Mouse (Mus musculus): ENCODE measurements around the gene Gm20388.
A peak's percentile ranks its signal among the peaks of the same experiment; 100 is the strongest.

Gene Gm20388

GRCm38 (mm10) chr8:120174606-120175005 is 264.0 kb downstream of the Gm20388 start:
- DNase-seq, result no peak

DNA sequence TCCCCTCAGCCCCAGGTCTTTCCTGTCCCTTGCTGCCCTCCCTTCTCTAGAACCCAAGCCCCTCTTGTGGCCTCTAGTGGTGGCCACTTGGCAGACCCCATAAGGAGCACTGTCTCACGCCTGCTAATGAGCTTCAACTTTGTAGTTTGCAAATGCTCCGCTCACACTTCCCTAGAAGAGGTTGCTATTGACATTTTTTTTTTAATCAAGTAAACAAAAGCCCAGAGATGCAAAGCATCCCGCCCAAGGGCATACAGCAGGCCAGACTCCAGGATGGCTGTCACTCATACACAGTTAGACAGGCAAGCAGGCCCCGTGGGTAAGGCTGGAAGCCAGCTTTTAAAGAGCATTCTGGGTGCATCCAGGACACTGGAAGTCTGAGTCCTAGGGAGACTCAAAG is 266.0 kb downstream of the Gm20388 start:
- no peak for DNase-seq

GRCm38 (mm10) chr8:120177318-120178123 is 266.9 kb downstream of the Gm20388 start, which contains the start of gene Fam92b:
Gene Fam92b (minus strand): TSS chr8:120177466.
- DNase-seq, result peak; percentile 83

DNA sequence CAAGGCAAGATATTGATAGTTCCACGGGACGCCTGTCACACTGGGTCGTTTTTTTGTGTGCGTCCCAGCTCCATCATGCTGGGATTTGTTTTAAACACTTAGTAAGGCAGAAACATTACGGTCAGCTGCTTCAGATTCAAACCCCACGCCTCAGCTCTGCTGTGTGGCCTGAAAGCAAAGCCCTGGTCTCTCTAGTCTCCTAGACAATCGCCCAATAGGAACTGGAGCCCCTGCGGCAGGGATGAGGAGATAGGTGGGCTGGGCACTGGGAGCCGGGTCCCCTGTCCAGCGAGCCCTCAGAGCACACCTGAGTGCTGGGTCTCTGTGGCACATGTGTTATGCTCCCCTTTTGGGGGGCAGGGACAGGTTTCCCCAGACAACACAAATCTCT is 267.5 kb downstream of the Gm20388 start:
- no peak for DNase-seq

- peak; percentile 94 for DNase-seq
These were observed 268.4 kb downstream of the Gm20388 start for GRCm38 (mm10) chr8:120179027-120179431.

- DNase-seq, result no peak
These were observed 269.9 kb downstream of the Gm20388 start for GRCm38 (mm10) chr8:120180445-120180970.

DNA sequence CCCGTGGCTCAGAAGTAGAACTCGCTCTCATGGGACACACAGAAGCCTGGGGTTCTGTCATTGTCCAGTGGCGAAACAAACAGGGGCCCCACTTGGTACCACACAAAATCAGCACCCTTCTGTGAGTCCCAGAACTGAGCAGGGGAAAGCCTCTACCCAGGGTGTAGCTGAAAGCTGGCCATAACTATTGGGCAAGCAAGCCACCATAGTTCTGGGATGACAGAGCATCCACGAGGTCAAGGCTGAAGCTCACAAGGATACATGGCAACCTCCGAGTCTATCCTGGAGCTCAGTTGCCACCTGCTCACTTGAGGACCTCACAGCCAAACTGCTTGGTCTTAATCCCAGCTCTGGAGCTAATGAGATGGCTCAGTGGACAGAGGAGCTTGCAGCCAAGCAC is 270.6 kb downstream of the Gm20388 start:
- no peak for DNase-seq

GRCm38 (mm10) chr8:120181861-120182414 is 271.3 kb downstream of the Gm20388 start:
- DNase-seq, result no peak

DNA sequence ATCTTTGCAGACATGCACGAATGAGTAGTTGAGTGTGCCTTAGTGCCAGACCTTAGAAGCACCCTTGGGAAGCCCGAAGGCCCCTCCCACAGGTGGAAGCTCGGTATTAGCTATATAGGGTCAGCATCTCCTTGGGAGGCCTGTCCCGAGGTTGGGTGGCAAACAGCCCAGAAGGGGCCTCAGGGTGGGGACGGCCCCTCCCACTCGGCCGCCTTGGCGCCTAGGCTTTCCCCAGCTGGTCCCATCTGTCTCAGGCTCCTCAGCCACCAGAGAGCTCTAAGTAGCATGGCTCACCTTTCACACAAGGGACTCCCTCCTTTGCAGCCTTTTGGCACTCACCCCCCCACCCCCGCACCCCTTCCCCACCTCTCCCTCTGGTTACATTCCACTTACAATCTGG is 273.7 kb downstream of the Gm20388 start:
- peak; percentile 73 for DNase-seq

DNA sequence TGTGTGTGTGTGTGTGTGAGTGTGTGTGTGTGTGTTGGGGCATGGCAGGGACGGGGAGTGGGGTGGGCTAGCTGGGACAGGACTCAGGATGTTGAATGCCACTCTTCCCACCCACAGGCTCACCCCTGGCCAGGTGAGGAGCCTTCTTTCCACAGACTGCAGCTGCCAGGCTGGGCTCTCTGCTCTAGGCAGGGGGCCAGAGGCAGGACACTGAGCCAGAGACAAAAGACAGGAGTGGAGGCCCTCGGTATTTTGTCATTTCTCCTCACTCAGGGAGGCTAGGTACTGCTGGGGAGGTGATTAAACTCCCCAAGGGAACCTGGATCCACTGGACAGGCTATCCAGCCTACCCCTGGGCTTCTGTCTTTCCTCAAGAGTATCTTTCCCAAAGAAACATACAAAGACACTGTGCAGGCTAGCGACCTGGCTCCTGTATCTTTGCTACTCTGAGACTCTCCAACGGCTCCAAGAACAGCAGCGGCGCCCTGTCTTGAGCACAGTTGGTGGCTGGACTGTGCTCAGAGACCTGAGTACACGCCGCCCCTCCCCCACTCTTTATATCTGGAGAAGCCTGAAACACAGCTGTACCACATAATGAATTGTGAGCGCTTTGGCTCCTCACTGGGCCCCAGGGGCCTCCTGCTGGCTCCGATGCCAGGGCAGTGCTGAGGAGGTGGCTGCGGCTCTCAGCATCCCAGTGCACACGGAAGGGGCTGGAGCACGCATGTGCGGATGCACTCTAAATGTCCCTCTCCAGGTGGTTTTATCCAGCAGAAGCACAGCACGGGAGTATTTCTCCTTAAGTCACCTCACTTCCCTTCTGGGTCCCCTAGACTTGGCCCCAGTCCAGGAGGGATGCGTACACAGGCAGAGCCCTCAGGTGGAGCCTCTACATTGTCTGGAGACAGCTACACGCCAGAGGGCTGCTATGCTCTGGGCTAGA is 274.5 kb downstream of the Gm20388 start:
- peak; percentile 76 for DNase-seq

- peak; percentile 58 for DNase-seq
These were observed 275.8 kb downstream of the Gm20388 start for GRCm38 (mm10) chr8:120186454-120186853.

DNA sequence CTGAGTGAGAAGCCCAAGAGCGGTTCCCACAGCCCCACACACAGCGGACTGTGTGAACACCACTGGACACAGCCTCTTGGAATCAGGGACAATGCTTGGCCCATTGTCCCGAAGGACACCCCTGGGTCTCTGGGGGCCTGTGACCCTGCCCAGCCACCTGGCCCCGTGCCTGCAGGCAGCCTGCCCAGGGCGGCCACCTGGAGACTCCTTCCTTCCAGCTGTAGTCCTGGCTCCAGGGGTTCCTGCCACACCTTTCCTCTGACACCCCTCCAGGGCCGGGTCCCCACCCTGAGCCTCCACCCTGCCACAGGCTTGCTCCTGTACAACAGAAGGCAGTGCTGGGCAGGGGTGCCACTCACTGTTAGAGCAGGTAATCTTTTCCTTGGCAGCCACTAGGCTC is 277.9 kb downstream of the Gm20388 start:
- DNase-seq, result peak; percentile 77

DNA sequence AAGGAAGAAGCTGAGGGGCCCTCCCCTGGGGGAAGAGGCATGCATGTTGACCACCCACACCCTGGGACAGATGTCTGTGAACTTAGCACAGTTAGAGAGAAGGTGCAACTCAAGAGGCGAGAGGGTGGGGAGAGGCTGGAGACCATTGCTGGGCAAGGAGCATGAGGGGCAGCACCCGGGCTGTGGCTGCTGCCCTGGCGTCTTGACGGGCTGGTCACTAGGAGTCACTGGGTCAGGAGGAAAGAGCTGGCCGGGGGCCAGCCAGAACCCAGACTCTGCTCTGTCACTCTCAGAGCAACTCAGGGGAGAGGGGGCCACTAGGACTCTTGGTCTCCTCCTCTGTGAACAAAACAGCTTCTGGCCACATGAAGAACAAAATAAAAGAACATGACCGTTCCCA is 278.8 kb downstream of the Gm20388 start:
- DNase-seq, result peak; percentile 56

GRCm38 (mm10) chr8:120190107-120190809 is 279.6 kb downstream of the Gm20388 start:
- DNase-seq, result no peak

DNA sequence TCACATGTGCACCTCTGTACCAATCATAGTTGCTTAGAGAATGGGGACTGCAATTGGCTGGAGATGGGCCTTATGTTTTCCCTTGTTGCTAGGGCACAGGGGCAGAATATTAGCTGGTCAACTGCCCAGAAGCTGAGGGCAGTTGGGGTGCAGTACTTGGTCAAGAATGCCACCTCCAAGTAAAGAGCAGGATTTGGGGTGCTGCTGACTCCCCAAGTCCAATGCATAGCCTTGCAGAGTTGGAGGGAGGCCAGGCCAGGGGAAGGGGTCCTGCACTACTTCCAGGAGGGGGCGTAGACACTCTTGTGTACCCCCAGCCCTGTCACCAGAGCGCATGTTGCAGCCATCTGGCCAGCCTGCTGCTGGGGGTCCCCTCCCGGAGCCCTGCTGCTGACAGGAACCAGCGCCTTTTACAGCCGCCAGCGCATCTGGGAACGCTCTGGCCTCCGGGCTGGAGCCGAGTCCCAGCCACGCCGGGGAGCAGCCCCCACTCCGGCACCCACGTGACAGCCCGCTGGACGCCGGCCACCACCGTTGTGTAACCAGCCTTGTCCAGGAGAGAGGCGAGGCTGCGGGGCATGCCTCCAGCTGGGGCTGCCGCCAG is 280.3 kb downstream of the Gm20388 start:
- DNase-seq, result peak; percentile 95

DNA sequence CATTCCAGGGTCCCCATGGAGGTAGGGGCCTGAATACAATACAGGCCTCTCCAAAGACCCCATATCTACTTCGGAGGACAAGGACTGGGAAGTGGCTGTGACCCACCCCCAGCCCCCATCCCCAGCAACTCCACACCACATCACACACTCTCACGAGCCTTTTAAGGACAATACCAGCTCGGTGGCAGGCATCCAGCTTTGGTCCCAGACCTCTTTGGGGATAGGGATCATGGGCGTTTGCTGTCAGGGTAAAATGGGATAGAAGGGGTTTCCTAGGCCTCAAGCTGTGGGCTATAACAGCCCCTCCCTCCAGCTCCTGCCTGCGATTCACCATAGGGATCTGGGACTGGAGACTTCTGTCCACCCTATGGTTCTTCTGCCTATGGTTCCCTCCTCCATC is 281.0 kb downstream of the Gm20388 start:
- peak; percentile 43 for DNase-seq

DNA sequence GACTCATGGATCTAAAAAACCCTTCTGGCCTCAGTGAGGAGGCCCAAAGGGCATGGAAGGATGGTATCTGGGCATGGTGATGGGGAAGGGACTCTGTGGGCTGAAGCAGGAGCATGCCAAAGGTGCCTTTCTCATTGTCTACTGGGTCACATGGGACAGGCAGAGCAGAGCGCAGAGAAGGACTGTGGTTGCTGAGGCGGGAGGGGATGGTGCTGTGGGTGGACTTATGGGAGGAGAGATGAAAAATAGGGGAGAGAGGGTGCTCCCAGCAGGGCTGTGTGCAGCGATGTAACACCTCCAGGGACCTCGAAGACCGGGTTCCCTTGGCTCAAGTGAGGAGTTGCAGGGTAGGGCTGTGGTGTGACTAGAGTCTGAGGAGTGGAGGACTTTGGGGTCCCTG is 281.5 kb downstream of the Gm20388 start:
- DNase-seq, result no peak

GRCm38 (mm10) chr8:120201351-120201750 is 290.7 kb downstream of the Gm20388 start:
- DNase-seq, result no peak

DNA sequence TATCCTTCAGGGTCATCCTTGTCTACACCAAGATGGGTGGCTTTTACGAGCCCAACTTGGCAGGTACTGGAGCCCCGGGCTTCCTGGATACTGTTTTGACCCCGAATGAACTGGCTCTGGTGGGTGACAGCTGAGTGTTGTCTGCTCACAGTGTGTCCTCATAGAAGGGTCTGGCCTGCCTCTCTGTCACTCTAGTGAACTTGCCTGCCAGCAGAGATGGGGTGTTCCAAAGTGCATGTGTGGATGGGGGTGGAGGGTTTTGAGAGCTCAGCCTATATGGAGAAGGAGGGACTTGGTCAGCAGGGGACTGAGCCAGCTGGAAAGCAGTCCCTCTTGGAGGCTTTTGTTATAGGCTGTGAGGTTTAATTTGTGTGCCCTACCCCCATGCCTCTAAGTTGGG is 291.9 kb downstream of the Gm20388 start:
- peak; percentile 36 for DNase-seq

- DNase-seq, result peak; percentile 78
These were observed 294.2 kb downstream of the Gm20388 start for GRCm38 (mm10) chr8:120204736-120205360.

GRCm38 (mm10) chr8:120205916-120206315 is 295.3 kb downstream of the Gm20388 start:
- DNase-seq, result no peak

DNA sequence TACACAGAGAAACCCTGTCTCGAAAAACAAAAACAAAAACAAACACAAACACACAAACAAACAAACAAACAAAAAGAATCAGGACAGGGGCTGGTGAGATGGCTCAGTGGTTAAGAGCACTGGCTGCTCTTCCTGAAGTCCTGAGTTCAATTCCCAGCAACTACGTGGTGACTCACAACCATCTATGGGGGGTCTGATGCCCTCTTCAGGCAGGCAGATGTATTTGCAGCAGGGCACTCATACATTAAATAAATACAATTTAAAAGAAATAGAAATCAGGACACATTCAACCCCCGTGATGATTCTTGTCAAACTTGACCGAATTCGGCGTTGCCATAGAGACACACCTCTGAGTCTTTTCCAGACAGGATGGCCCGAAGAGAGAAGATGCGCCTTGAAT is 296.7 kb downstream of the Gm20388 start:
- DNase-seq, result no peak
